Mouse (Mus musculus) forebrain, embryonic 10.5 days (tissue): Measurements from ENCODE around the gene Usp19. TPM values are rescaled to one million over a fixed set of nuclear protein-coding genes. Genes with fewer than 3 reads are reported as not detected.
A peak's percentile ranks its signal among the peaks of the same experiment; 100 is the strongest.

Experiments
- DNase-seq: peaks from one replicate; pipeline ENCODE4 v3.0.0-alpha.2; 2017; ENCODE audit warnings: low spot score; ENCODE audit errors: extremely low spot score
- H3K27ac ChIP-seq: fragments of 300-500 bp; sonication (generic); 2 replicates; pipeline ENCODE4 v1.5.1; 2016; ENCODE audit warnings: mild to moderate bottlenecking
- H3K27me3 ChIP-seq: fragments of 300-500 bp; sonication (generic); 2 replicates; pipeline ENCODE4 v1.6.1; 2016; ENCODE audit warnings: mild to moderate bottlenecking; ENCODE audit not compliant: poor library complexity, severe bottlenecking
- H3K36me3 ChIP-seq: fragments of 300-500 bp; sonication (generic); replicated peaks from 2 replicates; pipeline ENCODE4 v1.6.1; 2016; ENCODE audit warnings: mild to moderate bottlenecking, moderate library complexity
- H3K4me1 ChIP-seq: fragments of 300-500 bp; sonication (generic); 2 replicates; pipeline ENCODE4 v1.6.1; 2016
- H3K4me3 ChIP-seq: fragments of 300-500 bp; sonication (generic); 2 replicates; pipeline ENCODE4 v1.5.1; 2016; ENCODE audit warnings: mild to moderate bottlenecking, moderate library complexity
- H3K9me3 ChIP-seq: fragments of 300-500 bp; sonication (generic); 2 replicates; pipeline ENCODE4 v1.6.1; 2016; ENCODE audit warnings: mild to moderate bottlenecking, moderate library complexity
- WGBS: fragments of 180-500 bp; shearing (Covaris S2); methylation state at CpG from one replicate; pipeline ENCODE4 v1.1.7; 2016; 5-methylcytosine and 5-hydroxymethylcytosine counted together
- polyA plus RNA-seq: library from polyadenylated mRNA; unstranded; fragments of >200 nt; fragmentation: Nextera tagmentation; extraction: Ambion mirVana; gene quantifications from 2 replicates; pipeline ENCODE4 v1.2.1, GENCODE M21; 2016

Gene Usp19
- polyA plus RNA-seq, 1 experiment from 2014 or later, result 76.1 TPM

- DNase-seq, result no peak
- Histone ChIP-seq H3K27me3 (peaks cover 8% of the 10 kb centered on the region), H3K4me1 (peaks cover 34% of the 10 kb centered on the region), H3K9me3 (no peaks in the 10 kb centered on the region), H3K4me3 (no peak overlapping the region), H3K36me3 (no peaks in the 10 kb centered on the region; the same call in 1 of the 2 replicates), H3K27ac (no peak overlapping the region)
- 80% methylated on average over 12 of the region's 12 CpGs for WGBS
Observed at GRCm38 (mm10) chr9:108455747-108456571, 34.4 kb upstream of the Usp19 start.

- no peak for DNase-seq
- Histone ChIP-seq H3K9me3 (no peaks in the 10 kb centered on the region), H3K4me3 (no peak overlapping the region), H3K36me3 (no peaks in the 10 kb centered on the region), H3K27ac (no peak overlapping the region), H3K4me1 (peaks cover 34% of the 10 kb centered on the region), H3K27me3 (no peaks in the 10 kb centered on the region; the same call in 1 of the 2 replicates)
- WGBS, result 87% methylated on average over 10 of the region's 10 CpGs
Observed at GRCm38 (mm10) chr9:108456953-108457352, 33.4 kb upstream of the Usp19 start.

- Histone ChIP-seq H3K27me3 (no peaks in the 10 kb centered on the region; the same call in 1 of the 2 replicates), H3K4me1 (peaks cover 21% of the 10 kb centered on the region), H3K4me3 (peak overlapping the region; percentile 99), H3K9me3 (no peaks in the 10 kb centered on the region), H3K27ac (peak overlapping the region; percentile 95), H3K36me3 (peaks cover 28% of the 10 kb centered on the region)
- 97% methylated on average over 1 of the region's 1 CpGs for WGBS
- DNase-seq, result no peak
Observed at GRCm38 (mm10) chr9:108459939-108460318, 30.5 kb upstream of the Usp19 start.

GRCm38 (mm10) chr9:108460319-108461178 lies 29.9 kb upstream of the Usp19 start, which contains the start of gene Ccdc71:
Ccdc71 (plus strand) TSS chr9:108460527.
- 1% methylated on average over 50 of the region's 52 CpGs for WGBS
- H3K9me3 ChIP-seq, result no peaks in the 10 kb centered on the region
- H3K4me1 ChIP-seq, result peaks cover 21% of the 10 kb centered on the region
- H3K27me3 ChIP-seq, result no peaks in the 10 kb centered on the region; the same call in 1 of the 2 replicates
- H3K36me3 ChIP-seq, result peaks cover 34% of the 10 kb centered on the region
- H3K4me3 ChIP-seq, result peak within 1 kb of the TSS; percentile 99
- H3K27ac ChIP-seq, result peak within 1 kb of the TSS; percentile 95
- DNase-seq, result peak; percentile 87

GRCm38 (mm10) chr9:108461181-108461631 lies 29.2 kb upstream of the Usp19 start, which contains the start of gene Klhdc8b:
Klhdc8b (minus strand) TSS chr9:108461581.
- no peaks in the 10 kb centered on the region; the same call in 1 of the 2 replicates for H3K27me3 ChIP-seq
- 28% methylated on average over 11 of the region's 11 CpGs for WGBS
- peak within 1 kb of the TSS; percentile 95 for H3K27ac ChIP-seq
- no peak for DNase-seq
- peaks cover 21% of the 10 kb centered on the region for H3K4me1 ChIP-seq
- peaks cover 41% of the 10 kb centered on the region for H3K36me3 ChIP-seq
- peak within 1 kb of the TSS; percentile 99 for H3K4me3 ChIP-seq
- H3K9me3 ChIP-seq, result no peaks in the 10 kb centered on the region

- Histone ChIP-seq H3K4me3 (peak overlapping the region; percentile 99), H3K9me3 (no peaks in the 10 kb centered on the region), H3K36me3 (peaks cover 46% of the 10 kb centered on the region), H3K27me3 (no peaks in the 10 kb centered on the region; the same call in 1 of the 2 replicates), H3K27ac (0 out of 2 replicates have a peak overlapping the region, but pooled peaks have one; percentile 95), H3K4me1 (peaks cover 21% of the 10 kb centered on the region)
- DNase-seq, result no peak
- 93% methylated on average over 5 of the region's 5 CpGs for WGBS
Observed at GRCm38 (mm10) chr9:108461675-108462074, 28.7 kb upstream of the Usp19 start.

GRCm38 (mm10) chr9:108462192-108462591 lies 28.2 kb upstream of the Usp19 start:
- Histone ChIP-seq H3K36me3 (peaks cover 51% of the 10 kb centered on the region), H3K27me3 (no peaks in the 10 kb centered on the region; the same call in 1 of the 2 replicates), H3K4me1 (peaks cover 21% of the 10 kb centered on the region), H3K9me3 (no peaks in the 10 kb centered on the region), H3K4me3 (peak overlapping the region; percentile 99; the same call in 1 of the 2 replicates), H3K27ac (no peak overlapping the region)
- DNase-seq, result no peak
- 95% methylated on average over 10 of the region's 10 CpGs for WGBS

- H3K4me3 ChIP-seq, result no peak overlapping the region
- H3K36me3 ChIP-seq, result peaks cover 58% of the 10 kb centered on the region
- DNase-seq, result no peak
- 95% methylated on average over 9 of the region's 9 CpGs for WGBS
- no peaks in the 10 kb centered on the region for H3K9me3 ChIP-seq
- no peak overlapping the region for H3K27ac ChIP-seq
- peaks cover 21% of the 10 kb centered on the region for H3K4me1 ChIP-seq
- no peaks in the 10 kb centered on the region for H3K27me3 ChIP-seq
Observed at GRCm38 (mm10) chr9:108463713-108464112, 26.7 kb upstream of the Usp19 start.

- no peak for DNase-seq
- WGBS, result 87% methylated on average over 2 of the region's 2 CpGs
- H3K27ac ChIP-seq, result no peak overlapping the region
- peaks cover 58% of the 10 kb centered on the region for H3K36me3 ChIP-seq
- no peaks in the 10 kb centered on the region for H3K9me3 ChIP-seq
- no peaks in the 10 kb centered on the region for H3K27me3 ChIP-seq
- H3K4me1 ChIP-seq, result peaks cover 10% of the 10 kb centered on the region
- no peak overlapping the region for H3K4me3 ChIP-seq
Observed at GRCm38 (mm10) chr9:108466219-108466618, 24.2 kb upstream of the Usp19 start.

- Histone ChIP-seq H3K4me1 (no peaks in the 10 kb centered on the region), H3K27me3 (no peaks in the 10 kb centered on the region), H3K27ac (no peak overlapping the region), H3K36me3 (peaks cover 35% of the 10 kb centered on the region), H3K9me3 (no peaks in the 10 kb centered on the region), H3K4me3 (no peak overlapping the region)
- DNase-seq, result no peak
- 85% methylated on average over 5 of the region's 5 CpGs for WGBS
Observed at GRCm38 (mm10) chr9:108469430-108469829, 21.0 kb upstream of the Usp19 start.

- no peak overlapping the region for H3K4me3 ChIP-seq
- no peak for DNase-seq
- no peak overlapping the region for H3K27ac ChIP-seq
- WGBS, result 82% methylated on average over 4 of the region's 4 CpGs
- H3K36me3 ChIP-seq, result peaks cover 31% of the 10 kb centered on the region
- no peaks in the 10 kb centered on the region for H3K4me1 ChIP-seq
- no peaks in the 10 kb centered on the region for H3K9me3 ChIP-seq
- no peaks in the 10 kb centered on the region for H3K27me3 ChIP-seq
Observed at GRCm38 (mm10) chr9:108469845-108470244, 20.6 kb upstream of the Usp19 start.

GRCm38 (mm10) chr9:108474528-108474927 lies 15.9 kb upstream of the Usp19 start:
- Histone ChIP-seq H3K4me3 (no peak overlapping the region), H3K4me1 (peaks cover 18% of the 10 kb centered on the region), H3K27ac (no peak overlapping the region), H3K27me3 (no peaks in the 10 kb centered on the region), H3K36me3 (no peaks in the 10 kb centered on the region), H3K9me3 (no peaks in the 10 kb centered on the region)
- no peak for DNase-seq
- 73% methylated on average over 1 of the region's 1 CpGs for WGBS
